Mouse (Mus musculus) lung, adult 2 months (tissue): ENCODE data around the gene Fnbp1.

Source experiments
- CTCF ChIP-seq: fragments of 200-500 bp; IDR thresholded peaks from 2 replicates; pipeline ENCODE4 v1.5.1; 2011; ENCODE audit warnings: mild to moderate bottlenecking, low read length, control low read depth; ENCODE audit not compliant: insufficient read depth
- POLR2A ChIP-seq: fragments of 200-500 bp; IDR thresholded peaks from 2 replicates; pipeline ENCODE4 v1.6.1; 2011; ENCODE audit warnings: low read depth, mild to moderate bottlenecking, control low read depth, low read length, borderline replicate concordance; ENCODE audit errors: extremely low read depth

GRCm38 (mm10) chr2:31041386-31041785 is 100.4 kb downstream of the Fnbp1 start:
- TF ChIP-seq POLR2A (no peak), CTCF (no peak)
